Comparison of ENCODE assay signal across 18 mouse cellular contexts in the genomic region with DNA sequence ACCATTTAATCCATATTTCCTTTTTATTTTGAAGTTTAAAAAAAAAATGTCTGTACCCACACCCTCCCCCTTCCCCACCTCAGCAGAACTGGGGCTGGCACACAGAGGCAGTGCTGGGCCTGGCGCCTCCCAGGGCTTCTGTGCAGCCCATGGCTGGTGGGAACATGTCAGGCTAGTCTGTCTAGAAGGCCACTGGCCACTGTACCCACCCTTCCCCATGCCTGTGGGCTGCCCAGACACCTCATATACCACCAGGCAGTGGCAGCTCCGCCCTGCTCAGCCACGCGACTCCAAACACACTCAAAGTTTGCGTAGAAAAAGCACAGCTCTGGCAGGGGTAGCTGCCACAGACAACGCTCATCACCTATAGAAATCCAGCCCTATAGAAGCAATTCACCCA. TPM values are rescaled to one million over a fixed set of nuclear protein-coding genes. Genes with fewer than 3 reads are reported as not detected.
DNase-seq lines count a peak whose midpoint lies in the region; ATAC-seq and TF ChIP-seq lines count a peak whose summit lies in the region.
"Had no signal": no experiment of that assay in that cellular context is flagged by ENCODE, and none has a peak within 500 bp of the region (broad histone marks: within the 10 kb centered on the region; RNA-seq: fewer than 3 reads in every experiment).

No protein-coding gene starts in this region.

- H3K4me2 ChIP-seq in intestine, embryonic 15.5 days (replicated peaks): no peak overlapping the region
- H3K4me2 ChIP-seq in intestine, postnatal 0 days (replicated peaks; ENCODE audit: low read depth): no peak overlapping the region
- H3K4me2 ChIP-seq in midbrain, postnatal 0 days (ENCODE audit: low read depth, low read length, poor library complexity, severe bottlenecking): no peak overlapping the region
- H3K4me2 ChIP-seq in intestine, embryonic 16.5 days (ENCODE audit: low read depth, low read length): no peak overlapping the region
- no peak overlapping the region for H3K4me2 ChIP-seq in stomach, postnatal 0 days (replicated peaks; ENCODE audit: low read depth)
- H3K4me2 ChIP-seq: heart, embryonic 11.5 days had no signal

- TF ChIP-seq CTCF in intestine, postnatal 0 days (IDR thresholded peaks at IDR 0.05; ENCODE audit: low read depth): no peak
- TF ChIP-seq CTCF in midbrain, postnatal 0 days (IDR thresholded peaks at IDR 0.05): no peak
- no peak for TF ChIP-seq CTCF in stomach, postnatal 0 days (IDR thresholded peaks at IDR 0.05; ENCODE audit: low read depth)

- ATAC-seq in intestine, embryonic 15.5 days: 0 out of 2 replicates have a peak, but pooled peaks have one; percentile 26
- ATAC-seq in intestine, postnatal 0 days: no peak
- ATAC-seq in midbrain, postnatal 0 days (ENCODE audit: low FRiP score): no peak
- ATAC-seq in intestine, embryonic 16.5 days: 0 out of 2 replicates have a peak, but pooled peaks have one; percentile 28
- ATAC-seq in stomach, postnatal 0 days (ENCODE audit: low FRiP score, low TSS enrichment): peak; percentile 16; the same call in 1 of the 2 replicates
- ATAC-seq: CD4-positive, CD25-positive, alpha-beta regulatory T cell, adult 4 months had no signal

- H3K4me1 ChIP-seq in intestine, embryonic 15.5 days (replicated peaks): no peaks in the 10 kb centered on the region
- H3K4me1 ChIP-seq in intestine, postnatal 0 days (replicated peaks; ENCODE audit: control insufficient read depth, insufficient read depth, low read length): no peaks in the 10 kb centered on the region
- no peaks in the 10 kb centered on the region for H3K4me1 ChIP-seq in midbrain, postnatal 0 days (ENCODE audit: insufficient read depth, low read length)
- H3K4me1 ChIP-seq in midbrain, embryonic 10.5 days: peaks cover 3% of the 10 kb centered on the region; the same call in 1 of the 2 replicates
- H3K4me1 ChIP-seq in intestine, embryonic 16.5 days (ENCODE audit: control insufficient read depth, insufficient read depth, low read length): no peaks in the 10 kb centered on the region
- no peaks in the 10 kb centered on the region for H3K4me1 ChIP-seq in stomach, postnatal 0 days (replicated peaks; ENCODE audit: control insufficient read depth, insufficient read depth)

- no peak overlapping the region for H3K27ac ChIP-seq in intestine, embryonic 15.5 days
- no peak overlapping the region for H3K27ac ChIP-seq in intestine, postnatal 0 days (ENCODE audit: low read depth, low read length)
- peak overlapping the region; percentile 26; the same call in 1 of the 2 replicates for H3K27ac ChIP-seq in midbrain, postnatal 0 days (ENCODE audit: low read depth, low read length)
- no peak overlapping the region for H3K27ac ChIP-seq in midbrain, embryonic 10.5 days (replicated peaks)
- H3K27ac ChIP-seq in intestine, embryonic 16.5 days (ENCODE audit: low read length): no peak overlapping the region
- no peak overlapping the region for H3K27ac ChIP-seq in stomach, postnatal 0 days (replicated peaks)
- H3K27ac ChIP-seq: liver, embryonic 14.5 days; macrophage had no signal

- DNase-seq in midbrain, postnatal 0 days (ENCODE audit: low spot score): no peak
- DNase-seq in midbrain, embryonic 10.5 days (ENCODE audit: low spot score): no peak
- DNase-seq in stomach, postnatal 0 days (ENCODE audit: low spot score): no peak
- no peak for DNase-seq in layer of hippocampus, postnatal 10 days (ENCODE audit: low spot score in 2 of 2)
- DNase-seq: adrenal gland, postnatal 10 days; cerebellum, adult 18-20 months; gastrocnemius, postnatal 36 days; heart, postnatal 4 days; kidney, postnatal 14 days; thymus, postnatal 25 days had no signal

- WGBS in intestine, embryonic 15.5 days: 55% methylated on average over 6 of the region's 6 CpGs
- WGBS in intestine, postnatal 0 days: 58% methylated on average over 6 of the region's 6 CpGs
- 73% methylated on average over 6 of the region's 6 CpGs for WGBS in midbrain, postnatal 0 days
- WGBS in midbrain, embryonic 10.5 days: 72% methylated on average over 6 of the region's 6 CpGs
- 65% methylated on average over 6 of the region's 6 CpGs for WGBS in intestine, embryonic 16.5 days
- 57% methylated on average over 6 of the region's 6 CpGs for WGBS in stomach, postnatal 0 days

- no peaks in the 10 kb centered on the region for H3K9me3 ChIP-seq in intestine, embryonic 15.5 days
- no peaks in the 10 kb centered on the region for H3K9me3 ChIP-seq in intestine, postnatal 0 days (ENCODE audit: control insufficient read depth)
- H3K9me3 ChIP-seq in midbrain, postnatal 0 days (ENCODE audit: low read length): no peaks in the 10 kb centered on the region
- no peaks in the 10 kb centered on the region for H3K9me3 ChIP-seq in midbrain, embryonic 10.5 days (replicated peaks)
- H3K9me3 ChIP-seq in intestine, embryonic 16.5 days (ENCODE audit: control insufficient read depth, low read length): no peaks in the 10 kb centered on the region
- no peaks in the 10 kb centered on the region for H3K9me3 ChIP-seq in stomach, postnatal 0 days (ENCODE audit: control insufficient read depth, low read length)

- peaks cover 20% of the 10 kb centered on the region for H3K36me3 ChIP-seq in intestine, embryonic 15.5 days
- peaks cover 25% of the 10 kb centered on the region for H3K36me3 ChIP-seq in intestine, postnatal 0 days (ENCODE audit: control insufficient read depth, insufficient read depth)
- peaks cover 57% of the 10 kb centered on the region for H3K36me3 ChIP-seq in midbrain, postnatal 0 days (ENCODE audit: insufficient read depth, low read length)
- peaks cover 54% of the 10 kb centered on the region for H3K36me3 ChIP-seq in midbrain, embryonic 10.5 days
- H3K36me3 ChIP-seq in intestine, embryonic 16.5 days (ENCODE audit: control insufficient read depth, insufficient read depth, low read length): peaks cover 15% of the 10 kb centered on the region
- peaks cover 12% of the 10 kb centered on the region for H3K36me3 ChIP-seq in stomach, postnatal 0 days (ENCODE audit: control insufficient read depth, insufficient read depth, low read length)

- no peak for TF ChIP-seq EP300 in stomach, postnatal 0 days (optimal IDR thresholded peaks at IDR 0.05)

- H3K27me3 ChIP-seq in intestine, embryonic 15.5 days (replicated peaks): no peaks in the 10 kb centered on the region
- no peaks in the 10 kb centered on the region for H3K27me3 ChIP-seq in intestine, postnatal 0 days (replicated peaks; ENCODE audit: control insufficient read depth, insufficient read depth, low read length)
- no peaks in the 10 kb centered on the region for H3K27me3 ChIP-seq in midbrain, postnatal 0 days (ENCODE audit: insufficient read depth, low read length)
- no peaks in the 10 kb centered on the region for H3K27me3 ChIP-seq in midbrain, embryonic 10.5 days (ENCODE audit: low read depth, poor library complexity, severe bottlenecking)
- H3K27me3 ChIP-seq in intestine, embryonic 16.5 days (replicated peaks; ENCODE audit: control insufficient read depth, insufficient read depth, low read length): no peaks in the 10 kb centered on the region
- H3K27me3 ChIP-seq in stomach, postnatal 0 days (ENCODE audit: control insufficient read depth, insufficient read depth, low read length): no peaks in the 10 kb centered on the region

- H3K9ac ChIP-seq in intestine, embryonic 15.5 days: no peak overlapping the region
- no peak overlapping the region for H3K9ac ChIP-seq in intestine, postnatal 0 days (ENCODE audit: low read depth, low read length)
- no peak overlapping the region for H3K9ac ChIP-seq in midbrain, postnatal 0 days (replicated peaks; ENCODE audit: low read length, poor library complexity, severe bottlenecking)
- no peak overlapping the region for H3K9ac ChIP-seq in intestine, embryonic 16.5 days (ENCODE audit: low read depth, low read length)
- H3K9ac ChIP-seq in stomach, postnatal 0 days (ENCODE audit: low read length): no peak overlapping the region
- H3K9ac ChIP-seq: liver, embryonic 14.5 days had no signal

- H3K4me3 ChIP-seq in intestine, embryonic 15.5 days (replicated peaks): no peak overlapping the region
- H3K4me3 ChIP-seq in intestine, postnatal 0 days (ENCODE audit: low read depth, low read length): no peak overlapping the region
- no peak overlapping the region for H3K4me3 ChIP-seq in midbrain, postnatal 0 days (ENCODE audit: low read depth, low read length)
- H3K4me3 ChIP-seq in midbrain, embryonic 10.5 days: no peak overlapping the region
- H3K4me3 ChIP-seq in intestine, embryonic 16.5 days (ENCODE audit: low read length): no peak overlapping the region
- H3K4me3 ChIP-seq in stomach, postnatal 0 days (ENCODE audit: low read depth, low read length): no peak overlapping the region
- H3K4me3 ChIP-seq: erythroblast, embryonic 14.5 days had no signal

RNA-seq across cellular contexts. Expression of gene Amfr, which starts 44.3 kb away (rescaled TPM):
- 47.5 and 51.7 TPM in 2 replicates for polyA plus RNA-seq in intestine, embryonic 15.5 days (2015; fragmentation: Nextera tagmentation; extraction: Ambion mirVana)
- polyA plus RNA-seq in intestine, postnatal 0 days (2015; fragmentation: Nextera tagmentation; extraction: Ambion mirVana): 61.8 and 65.0 TPM in 2 replicates
- 214 and 227 TPM in 2 replicates for total RNA-seq in midbrain, postnatal 0 days (2014; rRNA removed)
- polyA plus RNA-seq in midbrain, postnatal 0 days (2015; fragmentation: Nextera tagmentation; extraction: Ambion mirVana): 80.4 and 84.8 TPM in 2 replicates
- 47.0 and 50.8 TPM in 2 replicates for polyA plus RNA-seq in midbrain, embryonic 10.5 days (2016; fragmentation: Nextera tagmentation; extraction: Ambion mirVana)
- 27.8 and 36.4 TPM in 2 replicates for polyA plus RNA-seq in intestine, embryonic 16.5 days (2015; fragmentation: Nextera tagmentation; extraction: Ambion mirVana)
- polyA plus RNA-seq in stomach, postnatal 0 days (2015; fragmentation: Nextera tagmentation; extraction: Ambion mirVana): 42.6 and 46.5 TPM in 2 replicates
- 100 to 1,000 TPM; 140 to 144 TPM for total RNA-seq in layer of hippocampus, postnatal 10 days (2021)

Comparison
In these comparisons a context has a peak if more than half of its experiments do, and no peak if none do; other contexts are left out.
1. ATAC-seq: peak in intestine, embryonic 15.5 days (single experiment), intestine, embryonic 16.5 days (single experiment) and stomach, postnatal 0 days (single experiment); none in intestine, postnatal 0 days (single experiment) and midbrain, postnatal 0 days (single experiment).